Mouse (Mus musculus): ENCODE results near the gene Cdc42ep1.

Cdc42ep1 gene

GRCm38 (mm10) chr15:78878792-78879516 is 36.5 kb downstream of the Cdc42ep1 start:
- peak; percentile 27 for DNase-seq

DNA sequence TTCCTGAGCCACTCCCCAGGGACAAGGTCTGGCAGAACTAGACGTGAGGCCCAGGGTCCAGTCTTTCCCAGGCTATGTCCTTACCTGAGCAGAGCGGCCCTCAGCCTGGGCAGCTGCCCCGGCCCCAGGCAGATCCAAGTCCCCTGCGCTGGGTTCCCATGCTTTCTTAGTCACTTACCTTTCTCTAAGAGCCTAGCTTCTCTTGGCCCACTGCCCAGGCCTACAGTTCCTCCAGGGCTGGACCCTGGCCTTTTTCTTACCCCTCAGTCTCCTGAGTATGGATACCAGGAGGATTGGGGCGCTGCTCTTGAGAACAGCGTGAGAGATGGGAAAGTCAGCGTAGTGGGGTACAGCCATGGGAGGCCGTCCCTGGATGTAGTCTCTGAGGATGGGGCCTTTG is 38.0 kb downstream of the Cdc42ep1 start:
- DNase-seq = no peak

- no peak for DNase-seq
Observed at GRCm38 (mm10) chr15:78881828-78882227, 39.4 kb downstream of the Cdc42ep1 start.

DNA sequence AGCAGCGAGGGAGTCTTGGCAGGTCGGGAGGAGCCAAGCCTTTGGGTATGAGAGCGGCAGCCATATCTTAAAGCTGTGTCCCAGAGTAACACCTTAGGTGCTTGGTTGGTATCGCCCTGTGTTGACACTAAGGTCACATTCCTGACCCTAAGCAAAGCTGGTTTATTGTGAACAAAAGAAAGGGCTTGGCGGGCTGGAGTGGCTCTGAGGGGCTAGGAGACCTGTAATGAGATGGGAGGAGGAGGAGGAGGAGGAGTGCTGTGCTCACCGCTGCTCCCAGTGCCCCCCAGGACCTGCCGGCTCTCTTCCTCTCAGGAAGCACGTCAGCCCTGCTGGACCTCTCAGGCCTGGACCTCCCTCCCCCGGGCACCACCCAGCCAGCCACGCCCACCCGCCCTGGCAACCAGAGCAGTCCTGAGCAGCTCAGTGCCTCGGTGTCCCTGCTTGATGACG is 47.0 kb downstream of the Cdc42ep1 start:
- no peak for DNase-seq

DNA sequence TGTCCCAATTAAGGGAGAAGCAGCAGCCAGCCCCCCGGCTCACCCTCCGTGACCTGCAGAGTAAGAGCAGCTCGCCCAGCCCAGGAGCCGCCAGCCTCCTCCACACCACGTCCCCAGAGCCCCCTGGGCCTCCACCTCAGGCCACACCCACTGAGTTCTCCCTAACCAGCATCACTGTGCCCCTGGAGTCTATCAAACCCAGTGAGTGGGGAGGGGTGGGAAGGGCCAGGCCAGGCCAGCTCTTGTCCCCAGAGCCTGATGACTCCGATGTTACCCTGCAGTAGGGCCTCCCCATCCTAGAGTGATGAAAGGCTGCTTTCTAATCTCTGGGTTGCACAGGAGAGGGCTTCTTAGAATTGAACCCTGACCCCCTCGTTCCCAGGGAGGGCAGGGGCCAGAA is 50.0 kb downstream of the Cdc42ep1 start:
- DNase-seq = no peak

DNA sequence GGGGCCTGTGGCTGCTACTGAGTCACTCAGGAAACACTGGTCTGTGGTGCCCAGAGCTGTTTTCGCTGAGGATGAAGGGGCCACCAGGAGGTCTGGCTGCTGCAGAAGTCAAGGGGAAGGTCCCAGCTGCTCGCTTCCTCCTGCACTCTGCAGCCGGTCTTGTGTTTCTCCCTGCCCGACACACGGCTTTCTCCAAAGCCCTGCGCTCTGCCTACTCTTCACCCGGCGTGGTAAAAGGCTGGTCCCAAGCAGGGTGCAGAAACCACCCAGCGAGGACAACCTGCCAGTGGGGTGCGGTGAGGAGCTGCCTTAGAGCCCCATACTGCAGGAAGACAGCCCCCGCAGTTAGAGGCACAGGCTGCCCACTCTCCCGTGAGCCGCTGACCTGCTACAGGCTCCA is 52.3 kb downstream of the Cdc42ep1 start:
- peak; percentile 58 for DNase-seq

DNA sequence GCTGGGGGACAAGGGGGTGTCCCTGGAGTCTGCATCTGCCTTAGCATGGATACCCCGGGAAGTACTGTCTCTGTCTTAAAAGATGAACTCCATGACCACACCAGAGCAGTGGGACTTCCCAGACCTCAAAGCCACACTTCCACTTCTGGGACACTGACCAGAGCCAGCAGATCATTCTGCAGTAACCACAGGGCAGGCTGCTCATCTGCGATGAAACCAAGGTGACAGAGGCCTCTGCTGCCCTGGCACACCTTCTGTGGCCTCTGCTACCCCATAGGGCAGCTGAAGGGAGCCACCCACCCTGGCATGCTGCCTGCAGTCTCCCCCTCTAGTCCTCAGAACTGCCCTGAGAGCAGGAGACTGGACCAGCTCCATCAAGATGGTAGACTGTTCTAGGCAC is 53.3 kb downstream of the Cdc42ep1 start:
- no peak for DNase-seq

- peak; percentile 51 for DNase-seq
Observed at GRCm38 (mm10) chr15:78896149-78896548, 53.7 kb downstream of the Cdc42ep1 start.

GRCm38 (mm10) chr15:78897488-78897887 is 55.1 kb downstream of the Cdc42ep1 start:
- no peak for DNase-seq

GRCm38 (mm10) chr15:78898507-78899001 is 56.1 kb downstream of the Cdc42ep1 start:
- DNase-seq = peak; percentile 74

GRCm38 (mm10) chr15:78899409-78899739 is 57.0 kb downstream of the Cdc42ep1 start, which contains the start of gene Gm49510:
Gene Gm49510, plus strand, starts transcription at chr15:78899667.
- DNase-seq = no peak

DNA sequence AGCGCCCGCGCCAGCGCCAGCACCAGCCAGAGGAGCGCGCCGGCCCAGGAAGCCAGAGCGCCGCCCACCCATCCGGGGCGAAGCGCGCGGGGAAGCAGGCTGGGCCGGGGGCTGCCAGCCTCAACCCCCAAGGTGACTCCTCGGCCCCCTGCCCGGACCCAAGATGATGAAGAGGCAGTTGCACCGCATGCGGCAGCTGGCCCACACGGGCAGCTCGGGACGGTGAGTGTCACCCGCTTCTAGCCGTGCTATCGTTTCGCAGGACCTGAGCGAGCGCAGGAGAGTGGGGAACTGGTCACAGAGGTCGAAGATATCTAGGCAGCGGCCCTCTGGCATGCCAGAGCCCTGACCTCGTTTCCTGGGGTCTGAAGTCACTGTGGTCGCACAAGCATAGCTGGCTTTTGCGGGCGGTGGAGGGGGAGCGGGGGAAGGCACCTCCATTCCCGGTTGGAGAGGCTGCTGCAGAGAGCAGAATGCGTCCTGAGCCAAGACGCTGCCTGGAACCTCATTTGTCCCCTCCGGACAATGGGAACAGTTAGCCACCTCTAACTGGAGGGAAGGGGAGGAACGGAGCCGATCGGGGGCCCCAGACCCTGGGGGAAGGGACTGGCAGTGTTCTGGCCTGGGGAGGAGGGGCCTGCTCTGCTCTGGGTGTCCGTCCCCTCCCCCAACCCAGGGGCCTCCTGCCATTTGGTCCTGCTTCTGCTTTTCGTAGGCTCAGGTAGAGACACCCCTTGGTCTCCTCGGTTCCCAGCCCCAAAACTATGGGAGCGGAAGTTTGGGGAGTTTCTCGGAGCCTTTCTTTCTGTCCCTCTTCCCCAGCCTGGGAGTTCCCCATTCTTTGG is 57.5 kb downstream of the Cdc42ep1 start, which contains the start of gene Sh3bp1:
Gene Sh3bp1, plus strand, starts transcription at position 29 of the 845 bp plus-strand sequence.
- peak; percentile 84 for DNase-seq

All from thymus, postnatal 25 days (tissue).